Mouse (Mus musculus): ENCODE measurements at regions not wholly inside any gene's neighbourhood (a gene's known extent, or its start where the extent isn't known, plus 50 kb on each side); places are given as distances from the start of the nearest gene placed in this dataset.

- Histone ChIP-seq H3K4me2 (ENCODE audit: low read depth) (no peak overlapping the region), H3K27ac (no peak overlapping the region), H3K4me3 (ENCODE audit: insufficient read depth in 1 of 2, low read depth in 2 of 2, low read length in 2 of 2) (no peak overlapping the region), H3K9ac (replicated peaks) (no peak overlapping the region), H3K27me3 (ENCODE audit: control insufficient read depth, insufficient read depth, low read length) (no peaks in the 10 kb centered on the region), H3K36me3 (replicated peaks; ENCODE audit: control insufficient read depth, insufficient read depth, low read depth) (no peaks in the 10 kb centered on the region), H3K4me1 (replicated peaks; ENCODE audit: control insufficient read depth in 2 of 2, insufficient read depth in 2 of 2, low read length in 1 of 2) (no peaks in the 10 kb centered on the region), H3K9me3 (ENCODE audit: control insufficient read depth, low read length) (no peaks in the 10 kb centered on the region)
- DNase-seq (ENCODE audit: low read depth in 3 of 3, low spot score in 3 of 3) (no peak), ATAC-seq (ENCODE audit: insufficient read depth) (no peak)
- WGBS (ENCODE audit: insufficient replicate concordance), result 60% methylated on average over 7 of the region's 7 CpGs
- no peak for TF ChIP-seq CTCF (IDR thresholded peaks at IDR 0.05; ENCODE audit: low read depth)
- no peak for TF ChIP-seq EP300 (IDR thresholded peaks at IDR 0.05; ENCODE audit: low read depth)
Measured at GRCm38 (mm10) chr7:123932486-123932885, 50.2 kb upstream of the Hs3st4 start.

Measured in liver, embryonic 14.5 days (tissue).